Mouse (Mus musculus) kidney, postnatal 0 days (tissue): ENCODE results near the gene Jhy. TPM values are rescaled to one million over a fixed set of nuclear protein-coding genes. Genes with fewer than 3 reads are reported as not detected.
A peak's percentile ranks its signal among the peaks of the same experiment; 100 is the strongest.

Experiments used
- ATAC-seq: fragments of 200-750 bp; cut with Nextera tagmentation; replicated peaks from 2 replicates; pipeline ENCODE4 v1.8.0; 2017; ENCODE audit warnings: low read depth, moderate number of reproducible peaks, moderate TSS enrichment, moderate library complexity; ENCODE audit not compliant: low FRiP score
- DNase-seq: peaks from one replicate; pipeline ENCODE4 v3.0.0-alpha.2; 2016; ENCODE audit warnings: low spot score
- H3K27ac ChIP-seq: fragments of 300-500 bp; sonication (generic); 2 replicates; pipeline ENCODE4 v1.5.1; 2014; ENCODE audit warnings: mild to moderate bottlenecking
- H3K27me3 ChIP-seq: fragments of 300-500 bp; sonication (generic); 2 replicates; pipeline ENCODE4 v1.6.1; 2014; ENCODE audit warnings: low read length, mixed read lengths; ENCODE audit not compliant: insufficient read depth
- H3K36me3 ChIP-seq: fragments of 300-500 bp; sonication (generic); 2 replicates; pipeline ENCODE4 v1.6.1; 2014; ENCODE audit warnings: low read length, mixed read lengths; ENCODE audit not compliant: insufficient read depth
- H3K4me1 ChIP-seq: fragments of 300-500 bp; sonication (generic); replicated peaks from 2 replicates; pipeline ENCODE4 v1.6.1; 2014; ENCODE audit warnings: antibody characterized with exemption, low read length, mixed read lengths; ENCODE audit not compliant: insufficient read depth
- H3K4me2 ChIP-seq: fragments of 300-500 bp; sonication (generic); 2 replicates; pipeline ENCODE4 v1.6.1; 2014; ENCODE audit warnings: mild to moderate bottlenecking, low read length, moderate library complexity, mixed read lengths
- H3K4me3 ChIP-seq: fragments of 300-500 bp; sonication (generic); replicated peaks from 2 replicates; pipeline ENCODE4 v1.5.1; 2014; ENCODE audit warnings: low read depth, low read length
- H3K9ac ChIP-seq: fragments of 300-500 bp; sonication (generic); 2 replicates; pipeline ENCODE4 v1.6.1; 2014; ENCODE audit warnings: low read depth, low read length
- H3K9me3 ChIP-seq: fragments of 300-500 bp; sonication (generic); replicated peaks from 2 replicates; pipeline ENCODE4 v1.6.1; 2016; ENCODE audit warnings: low read length, inconsistent platforms, mixed read lengths
- CTCF ChIP-seq: IDR thresholded peaks from 2 replicates; pipeline ENCODE4 v1.5.1; 2016; ENCODE audit warnings: antibody characterized with exemption, low read depth, mild to moderate bottlenecking, moderate library complexity
- WGBS: fragments of 180-500 bp; shearing (Covaris S2); extraction: QIAGEN DNeasy Blood & Tissue Kit; methylation state at CpG from one replicate; pipeline ENCODE4 v1.1.7; 2014; 5-methylcytosine and 5-hydroxymethylcytosine counted together
- polyA plus RNA-seq: library from polyadenylated mRNA; unstranded; fragments of >200 nt; fragmentation: Nextera tagmentation; extraction: Ambion mirVana; gene quantifications from 2 replicates; pipeline ENCODE4 v1.2.1, GENCODE M21; 2015

The Jhy gene
- polyA plus RNA-seq = 0.14 and 0.17 TPM in 2 replicates

GRCm38 (mm10) chr9:40963586-40964417 is at the start of gene Jhy:
Jhy (minus strand) TSS chr9:40964118.
- Histone ChIP-seq H3K4me1 (no peaks in the 10 kb centered on the region; the same call in 1 of the 2 replicates), H3K4me2 (peak within 1 kb of the TSS; percentile 73), H3K27me3 (peaks cover 17% of the 10 kb centered on the region), H3K36me3 (no peaks in the 10 kb centered on the region), H3K9me3 (no peaks in the 10 kb centered on the region), H3K27ac (no peak within 1 kb of the TSS), H3K9ac (peak within 1 kb of the TSS; percentile 46; the same call in 1 of the 2 replicates), H3K4me3 (peak within 1 kb of the TSS; percentile 40)
- DNase-seq (no peak), ATAC-seq (no peak)
- TF ChIP-seq CTCF = no peak
- 2% methylated on average over 51 of the region's 51 CpGs for WGBS

GRCm38 (mm10) chr9:41012456-41012855 is 48.5 kb upstream of the Jhy start:
- DNase-seq (no peak), ATAC-seq (no peak)
- no peak overlapping the region for H3K27ac ChIP-seq
- no peaks in the 10 kb centered on the region for H3K4me1 ChIP-seq
- no peak for TF ChIP-seq CTCF
- H3K4me3 ChIP-seq = no peak overlapping the region
- H3K4me2 ChIP-seq = no peak overlapping the region
- H3K9ac ChIP-seq = no peak overlapping the region
- H3K9me3 ChIP-seq = no peaks in the 10 kb centered on the region
- 74% methylated on average over 5 of the region's 5 CpGs for WGBS
- H3K27me3 ChIP-seq = no peaks in the 10 kb centered on the region
- H3K36me3 ChIP-seq = no peaks in the 10 kb centered on the region

GRCm38 (mm10) chr9:41011512-41012436 is 47.9 kb upstream of the Jhy start:
- no peak overlapping the region for H3K4me2 ChIP-seq
- 63% methylated on average over 13 of the region's 13 CpGs for WGBS
- H3K27ac ChIP-seq = no peak overlapping the region
- no peak for TF ChIP-seq CTCF
- H3K27me3 ChIP-seq = no peaks in the 10 kb centered on the region
- H3K4me3 ChIP-seq = no peak overlapping the region
- no peak overlapping the region for H3K9ac ChIP-seq
- DNase-seq (no peak), ATAC-seq (no peak)
- H3K4me1 ChIP-seq = no peaks in the 10 kb centered on the region
- no peaks in the 10 kb centered on the region for H3K36me3 ChIP-seq
- no peaks in the 10 kb centered on the region for H3K9me3 ChIP-seq

GRCm38 (mm10) chr9:41007785-41008184 is 43.9 kb upstream of the Jhy start:
- Histone ChIP-seq H3K9me3 (no peaks in the 10 kb centered on the region), H3K4me3 (no peak overlapping the region), H3K4me2 (no peak overlapping the region), H3K4me1 (no peaks in the 10 kb centered on the region), H3K27ac (no peak overlapping the region), H3K9ac (no peak overlapping the region), H3K27me3 (no peaks in the 10 kb centered on the region), H3K36me3 (no peaks in the 10 kb centered on the region)
- WGBS = 8% methylated on average over 1 of the region's 1 CpGs
- ATAC-seq (no peak), DNase-seq (no peak)
- TF ChIP-seq CTCF = no peak

GRCm38 (mm10) chr9:41004415-41004814 is 40.5 kb upstream of the Jhy start, which contains the start of gene Crtam:
Crtam (minus strand) TSS chr9:41004628.
- H3K9me3 ChIP-seq = no peaks in the 10 kb centered on the region
- no peak within 1 kb of the TSS for H3K4me3 ChIP-seq
- no peak within 1 kb of the TSS for H3K9ac ChIP-seq
- no peak for DNase-seq
- no peak within 1 kb of the TSS for H3K4me2 ChIP-seq
- no peak for TF ChIP-seq CTCF
- H3K27me3 ChIP-seq = no peaks in the 10 kb centered on the region
- ATAC-seq = no peak
- H3K4me1 ChIP-seq = no peaks in the 10 kb centered on the region
- no peak within 1 kb of the TSS for H3K27ac ChIP-seq
- 64% methylated on average over 4 of the region's 4 CpGs for WGBS
- H3K36me3 ChIP-seq = no peaks in the 10 kb centered on the region

- ATAC-seq (no peak), DNase-seq (no peak)
- H3K27me3 ChIP-seq = no peaks in the 10 kb centered on the region
- H3K4me1 ChIP-seq = no peaks in the 10 kb centered on the region
- H3K27ac ChIP-seq = no peak overlapping the region
- 85% methylated on average over 7 of the region's 7 CpGs for WGBS
- no peak for TF ChIP-seq CTCF
- no peak overlapping the region for H3K4me3 ChIP-seq
- H3K9ac ChIP-seq = no peak overlapping the region
- H3K9me3 ChIP-seq = no peaks in the 10 kb centered on the region
- H3K36me3 ChIP-seq = no peaks in the 10 kb centered on the region
- H3K4me2 ChIP-seq = no peak overlapping the region
Observed at GRCm38 (mm10) chr9:40997116-40997779, 33.3 kb upstream of the Jhy start.
